Mouse (Mus musculus) liver, embryonic 13.5 days (tissue): ENCODE measurements around the gene Sds. TPM values are rescaled to one million over a fixed set of nuclear protein-coding genes. Genes with fewer than 3 reads are reported as not detected.

Source experiments
- ATAC-seq: fragments of 200-750 bp; cut with Nextera tagmentation; 2 replicates; pipeline ENCODE4 v1.8.0; 2017; ENCODE audit warnings: low read depth, mild to moderate bottlenecking, moderate number of reproducible peaks, moderate library complexity
- DNase-seq: peaks from one replicate; pipeline ENCODE4 v3.0.0; 2022
- H3K27ac ChIP-seq: fragments of 300-500 bp; sonication (generic); 2 replicates; pipeline ENCODE4 v1.5.1; 2015; ENCODE audit warnings: moderate library complexity, mild to moderate bottlenecking, inconsistent platforms
- H3K27me3 ChIP-seq: fragments of 300-500 bp; sonication (generic); 2 replicates; pipeline ENCODE4 v1.6.1; 2015; ENCODE audit warnings: mild to moderate bottlenecking, inconsistent platforms
- H3K36me3 ChIP-seq: fragments of 300-500 bp; sonication (generic); 2 replicates; pipeline ENCODE4 v1.6.1; 2015; ENCODE audit warnings: mild to moderate bottlenecking, inconsistent platforms
- H3K4me1 ChIP-seq: fragments of 300-500 bp; sonication (generic); replicated peaks from 2 replicates; pipeline ENCODE4 v1.6.1; 2015; ENCODE audit warnings: inconsistent platforms
- H3K4me2 ChIP-seq: fragments of 300-500 bp; sonication (generic); 2 replicates; pipeline ENCODE4 v1.6.1; 2015; ENCODE audit warnings: inconsistent platforms, mild to moderate bottlenecking, moderate library complexity
- H3K4me3 ChIP-seq: fragments of 300-500 bp; sonication (generic); replicated peaks from 2 replicates; pipeline ENCODE4 v1.5.1; 2015; ENCODE audit warnings: mild to moderate bottlenecking, inconsistent platforms
- H3K9ac ChIP-seq: fragments of 300-500 bp; sonication (generic); 2 replicates; pipeline ENCODE4 v1.6.1; 2015; ENCODE audit warnings: mild to moderate bottlenecking, inconsistent platforms
- H3K9me3 ChIP-seq: fragments of 300-500 bp; sonication (generic); replicated peaks from 2 replicates; pipeline ENCODE4 v1.6.1; 2016; ENCODE audit warnings: inconsistent platforms
- WGBS: fragments of 180-500 bp; shearing (Covaris S2); methylation state at CpG from one replicate; pipeline ENCODE4 v1.1.7; 2015; ENCODE audit not compliant: insufficient replicate concordance; 5-methylcytosine and 5-hydroxymethylcytosine counted together
- polyA plus RNA-seq: library from polyadenylated mRNA; unstranded; fragments of >200 nt; fragmentation: Nextera tagmentation; extraction: Ambion mirVana; gene quantifications from 2 replicates; pipeline ENCODE4 v1.2.1, GENCODE M21; 2015

The Sds gene
- not detected in 2 replicates for polyA plus RNA-seq

GRCm38 (mm10) chr5:120476296-120476695, at the start of gene Sds:
TSS of gene Sds (plus strand) at chr5:120476526.
- no peak for DNase-seq
- 14% methylated on average over 13 of the region's 13 CpGs for WGBS
- H3K4me1 ChIP-seq, result no peaks in the 10 kb centered on the region
- peaks cover 52% of the 10 kb centered on the region for H3K27me3 ChIP-seq
- no peak for ATAC-seq
- H3K36me3 ChIP-seq, result no peaks in the 10 kb centered on the region
- H3K4me2 ChIP-seq, result no peak within 1 kb of the TSS
- H3K9me3 ChIP-seq, result no peaks in the 10 kb centered on the region
- H3K9ac ChIP-seq, result no peak within 1 kb of the TSS
- no peak within 1 kb of the TSS for H3K4me3 ChIP-seq
- no peak within 1 kb of the TSS for H3K27ac ChIP-seq

GRCm38 (mm10) chr5:120426572-120426971, 49.8 kb upstream of the Sds start:
- Histone ChIP-seq H3K4me1 (no peaks in the 10 kb centered on the region), H3K27me3 (peaks cover 95% of the 10 kb centered on the region), H3K9me3 (no peaks in the 10 kb centered on the region), H3K36me3 (no peaks in the 10 kb centered on the region), H3K27ac (no peak overlapping the region), H3K4me3 (no peak overlapping the region), H3K4me2 (no peak overlapping the region), H3K9ac (no peak overlapping the region)
- ATAC-seq, result no peak
- WGBS, result 4% methylated on average over 10 of the region's 10 CpGs
- DNase-seq, result no peak

- WGBS, result 2% methylated on average over 33 of the region's 33 CpGs
- no peaks in the 10 kb centered on the region for H3K4me1 ChIP-seq
- H3K27me3 ChIP-seq, result peaks cover 99% of the 10 kb centered on the region
- no peak for DNase-seq
- H3K9me3 ChIP-seq, result no peaks in the 10 kb centered on the region
- H3K36me3 ChIP-seq, result no peaks in the 10 kb centered on the region
- ATAC-seq, result no peak
- H3K9ac ChIP-seq, result no peak overlapping the region
- H3K27ac ChIP-seq, result no peak overlapping the region
- H3K4me2 ChIP-seq, result no peak overlapping the region
- H3K4me3 ChIP-seq, result no peak overlapping the region
These were observed 48.8 kb upstream of the Sds start for GRCm38 (mm10) chr5:120427451-120427938.

GRCm38 (mm10) chr5:120428189-120428838, 48.0 kb upstream of the Sds start:
- Histone ChIP-seq H3K4me3 (no peak overlapping the region), H3K27me3 (peaks cover 99% of the 10 kb centered on the region), H3K27ac (no peak overlapping the region), H3K4me2 (no peak overlapping the region), H3K9me3 (no peaks in the 10 kb centered on the region), H3K9ac (no peak overlapping the region), H3K4me1 (no peaks in the 10 kb centered on the region), H3K36me3 (no peaks in the 10 kb centered on the region)
- ATAC-seq (no peak), DNase-seq (no peak)
- WGBS, result 3% methylated on average over 21 of the region's 21 CpGs

GRCm38 (mm10) chr5:120428990-120429389, 47.3 kb upstream of the Sds start:
- no peak overlapping the region for H3K9ac ChIP-seq
- no peak overlapping the region for H3K4me3 ChIP-seq
- WGBS, result under 1% methylated on average over 5 of the region's 6 CpGs
- H3K9me3 ChIP-seq, result no peaks in the 10 kb centered on the region
- no peaks in the 10 kb centered on the region for H3K4me1 ChIP-seq
- ATAC-seq (no peak), DNase-seq (no peak)
- H3K27me3 ChIP-seq, result peaks cover 99% of the 10 kb centered on the region
- H3K4me2 ChIP-seq, result no peak overlapping the region
- no peak overlapping the region for H3K27ac ChIP-seq
- no peaks in the 10 kb centered on the region for H3K36me3 ChIP-seq

- Histone ChIP-seq H3K4me3 (no peak overlapping the region), H3K4me2 (no peak overlapping the region), H3K27me3 (peaks cover 99% of the 10 kb centered on the region), H3K27ac (no peak overlapping the region), H3K36me3 (no peaks in the 10 kb centered on the region), H3K9me3 (no peaks in the 10 kb centered on the region), H3K9ac (no peak overlapping the region), H3K4me1 (no peaks in the 10 kb centered on the region)
- ATAC-seq (no peak), DNase-seq (no peak)
- WGBS, result 4% methylated on average over 6 of the region's 6 CpGs
These were observed 46.6 kb upstream of the Sds start for GRCm38 (mm10) chr5:120429692-120430091.

GRCm38 (mm10) chr5:120431001-120431583, 45.2 kb upstream of the Sds start:
- Histone ChIP-seq H3K9ac (no peak overlapping the region), H3K27ac (no peak overlapping the region), H3K36me3 (no peaks in the 10 kb centered on the region), H3K4me2 (no peak overlapping the region), H3K27me3 (peaks cover 99% of the 10 kb centered on the region), H3K4me1 (no peaks in the 10 kb centered on the region), H3K4me3 (no peak overlapping the region), H3K9me3 (no peaks in the 10 kb centered on the region)
- DNase-seq (no peak), ATAC-seq (no peak)
- WGBS, result 3% methylated on average over 30 of the region's 30 CpGs

GRCm38 (mm10) chr5:120431649-120432485, 44.5 kb upstream of the Sds start, which contains the start of gene Lhx5:
TSS of gene Lhx5 (plus strand) at chr5:120431699.
- H3K27ac ChIP-seq, result no peak within 1 kb of the TSS
- DNase-seq (no peak), ATAC-seq (no peak)
- H3K9me3 ChIP-seq, result no peaks in the 10 kb centered on the region
- H3K36me3 ChIP-seq, result no peaks in the 10 kb centered on the region
- no peak within 1 kb of the TSS for H3K4me3 ChIP-seq
- no peak within 1 kb of the TSS for H3K4me2 ChIP-seq
- 2% methylated on average over 69 of the region's 69 CpGs for WGBS
- no peaks in the 10 kb centered on the region for H3K4me1 ChIP-seq
- no peak within 1 kb of the TSS for H3K9ac ChIP-seq
- H3K27me3 ChIP-seq, result peaks cover 99% of the 10 kb centered on the region

- 4% methylated on average over 9 of the region's 9 CpGs for WGBS
- Histone ChIP-seq H3K4me3 (no peak overlapping the region), H3K36me3 (no peaks in the 10 kb centered on the region), H3K27me3 (peaks cover 99% of the 10 kb centered on the region), H3K4me1 (no peaks in the 10 kb centered on the region), H3K9me3 (no peaks in the 10 kb centered on the region), H3K4me2 (no peak overlapping the region), H3K27ac (no peak overlapping the region), H3K9ac (no peak overlapping the region)
- ATAC-seq, result no peak
- DNase-seq, result no peak
These were observed 43.8 kb upstream of the Sds start for GRCm38 (mm10) chr5:120432486-120433015.

GRCm38 (mm10) chr5:120433135-120433760, 43.1 kb upstream of the Sds start:
- no peak overlapping the region for H3K4me3 ChIP-seq
- DNase-seq, result no peak
- H3K9ac ChIP-seq, result no peak overlapping the region
- H3K4me2 ChIP-seq, result no peak overlapping the region
- ATAC-seq, result no peak
- WGBS, result 8% methylated on average over 13 of the region's 13 CpGs
- no peaks in the 10 kb centered on the region for H3K9me3 ChIP-seq
- H3K4me1 ChIP-seq, result no peaks in the 10 kb centered on the region
- no peaks in the 10 kb centered on the region for H3K36me3 ChIP-seq
- H3K27me3 ChIP-seq, result peaks cover 99% of the 10 kb centered on the region
- H3K27ac ChIP-seq, result no peak overlapping the region

GRCm38 (mm10) chr5:120434231-120434735, 42.0 kb upstream of the Sds start:
- ATAC-seq (no peak), DNase-seq (no peak)
- no peaks in the 10 kb centered on the region for H3K36me3 ChIP-seq
- H3K27ac ChIP-seq, result no peak overlapping the region
- peaks cover 100% of the 10 kb centered on the region for H3K27me3 ChIP-seq
- H3K9me3 ChIP-seq, result no peaks in the 10 kb centered on the region
- no peaks in the 10 kb centered on the region for H3K4me1 ChIP-seq
- 3% methylated on average over 21 of the region's 21 CpGs for WGBS
- H3K4me2 ChIP-seq, result no peak overlapping the region
- no peak overlapping the region for H3K9ac ChIP-seq
- H3K4me3 ChIP-seq, result no peak overlapping the region
